Mouse (Mus musculus) CH12.LX (cell line): Measurements from ENCODE around the gene Uqcr11.

Experiments used
- CTCF ChIP-seq, 2 experiments: IDR thresholded peaks in 1 of 2; conservative IDR thresholded peaks in 1 of 2; 2 replicates each; pipeline ENCODE4 v1.5.1; 2011 to 2012; ENCODE audit warnings: low read depth in 2 of 2, low read length in 2 of 2, improper control_type of control experiment in 1 of 2, inconsistent platforms in 1 of 2, mild to moderate bottlenecking in 1 of 2, moderate library complexity in 1 of 2
- ETS1 ChIP-seq: conservative IDR thresholded peaks from 2 replicates; pipeline ENCODE4 v1.6.1; 2012; ENCODE audit warnings: low read depth, mild to moderate bottlenecking, inconsistent platforms, low read length, improper control_type of control experiment, moderate library complexity
- POLR2A ChIP-seq: IDR thresholded peaks from 2 replicates; pipeline ENCODE4 v1.6.1; 2011; ENCODE audit warnings: low read depth, mild to moderate bottlenecking, improper control_type of control experiment, low read length
- POLR2AphosphoS2 ChIP-seq: IDR thresholded peaks from 2 replicates; pipeline ENCODE4 v1.6.1; 2011; ENCODE audit warnings: low read depth, low read length, improper control_type of control experiment
- USF2 ChIP-seq: conservative IDR thresholded peaks from 2 replicates; pipeline ENCODE4 v1.6.1; 2011; ENCODE audit warnings: low read depth, low read length, improper control_type of control experiment

GRCm38 (mm10) chr10:80356737-80357136 lies 49.9 kb downstream of the Uqcr11 start:
- no peak for TF ChIP-seq POLR2AphosphoS2
- no peak for TF ChIP-seq POLR2A
- no peak for TF ChIP-seq USF2
- no peak for TF ChIP-seq ETS1
- no peak for TF ChIP-seq CTCF (conservative IDR thresholded peaks at IDR 0.05 in 1 of 2, IDR thresholded peaks at IDR 0.05 in 1 of 2; ENCODE audit: low read depth in 2 of 2, low read length in 2 of 2)
